Mouse (Mus musculus): ENCODE measurements at regions not wholly inside any gene's neighbourhood (a gene's known extent, or its start where the extent isn't known, plus 50 kb on each side); places are given as distances from the start of the nearest gene placed in this dataset.

DNA sequence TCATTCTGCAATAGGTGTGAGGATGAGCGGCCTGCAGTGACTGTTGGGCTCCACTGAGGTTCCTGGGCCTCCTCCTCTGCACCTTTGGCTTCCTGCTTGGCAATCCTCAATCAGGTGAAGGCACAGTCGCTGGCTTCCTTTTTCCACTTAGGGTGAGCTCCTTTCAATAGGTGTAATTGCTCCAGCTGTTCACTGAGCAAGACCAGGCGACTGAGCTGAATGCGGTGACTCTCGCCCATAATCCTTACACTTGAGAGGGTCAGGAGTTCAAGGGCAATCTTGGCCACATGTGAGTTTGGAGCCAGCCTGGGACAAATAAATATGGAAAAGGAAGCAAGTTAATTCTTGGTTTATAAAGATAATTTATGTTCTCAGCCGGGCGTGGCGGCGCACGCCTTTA, 76.1 kb upstream of the Epcam start:
- TF ChIP-seq CTCF (IDR thresholded peaks at IDR 0.05; ENCODE audit: low read depth) (no peak), EP300 (IDR thresholded peaks at IDR 0.05; ENCODE audit: low read depth) (no peak)

All from heart, postnatal 0 days (tissue).